Mouse (Mus musculus) erythroblast, embryonic 14.5 days (primary cell): ENCODE measurements around the gene Emc1.

Experiments used
- GATA1 ChIP-seq: IDR thresholded peaks from 2 replicates; pipeline ENCODE4 v1.6.1; 2012; ENCODE audit warnings: low read length, inconsistent platforms, mixed read lengths
- TAL1 ChIP-seq: IDR thresholded peaks from 3 replicates; pipeline ENCODE4 v1.6.1; 2012; ENCODE audit warnings: low read length, inconsistent platforms, mixed read lengths

DNA sequence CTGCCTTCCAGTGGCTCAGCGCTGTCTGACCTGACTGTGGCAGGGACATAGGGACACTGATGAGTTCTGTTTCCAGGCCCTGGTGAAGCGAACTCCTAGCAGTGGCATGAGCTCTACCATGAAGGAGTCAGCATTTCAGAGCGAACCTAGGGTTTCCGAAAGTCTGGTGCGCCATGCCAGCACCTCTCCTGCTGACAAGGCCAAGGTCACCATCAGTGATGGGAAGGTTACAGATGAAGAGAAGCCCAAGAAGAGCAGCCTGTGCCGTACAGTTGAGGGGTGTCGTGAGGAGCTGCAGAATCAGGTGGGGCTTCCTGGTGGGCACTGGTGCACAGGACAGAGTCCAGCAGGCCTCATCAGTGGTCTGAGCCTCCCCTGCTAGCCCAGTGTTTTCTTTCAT lies 69.2 kb downstream of the Emc1 start:
- TF ChIP-seq TAL1: no peak
- no peak for TF ChIP-seq GATA1
